Mouse (Mus musculus) thymus, postnatal 10 days (tissue): Measurements from ENCODE around the gene Chmp4b.

Source experiments
- DNase-seq, 2 experiments: peaks; one replicate each; pipeline ENCODE4 v3.0.0; 2021; ENCODE audit warnings: low spot score in 2 of 2

Gene Chmp4b

GRCm38 (mm10) chr2:154641176-154641575 is 10.3 kb upstream of the Chmp4b start:
- no peak for DNase-seq

DNA sequence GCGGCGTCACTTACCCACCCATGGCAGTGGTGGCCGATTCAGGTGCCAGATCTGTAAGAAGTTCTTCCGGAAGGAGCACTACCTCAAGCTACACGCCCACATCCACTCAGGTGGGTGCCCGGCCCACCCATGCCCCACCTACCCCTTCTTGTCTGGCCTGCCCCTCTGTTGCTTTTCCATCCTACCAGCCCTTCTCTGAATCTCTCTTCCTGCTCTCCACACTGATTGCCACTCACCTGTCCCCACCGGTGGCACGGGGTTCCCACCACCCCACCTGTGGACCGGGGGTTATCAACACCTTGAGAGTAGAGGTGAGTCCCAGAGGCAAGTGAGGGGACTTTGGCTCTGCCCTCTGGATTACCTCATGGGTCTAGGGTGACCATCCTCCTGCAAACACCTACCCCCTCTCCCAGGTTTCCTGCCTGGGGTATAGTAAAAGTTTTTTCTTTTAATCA is 9.5 kb upstream of the Chmp4b start:
- DNase-seq: no peak

- DNase-seq: no peak
Measured at GRCm38 (mm10) chr2:154642712-154643385, 8.7 kb upstream of the Chmp4b start.

DNA sequence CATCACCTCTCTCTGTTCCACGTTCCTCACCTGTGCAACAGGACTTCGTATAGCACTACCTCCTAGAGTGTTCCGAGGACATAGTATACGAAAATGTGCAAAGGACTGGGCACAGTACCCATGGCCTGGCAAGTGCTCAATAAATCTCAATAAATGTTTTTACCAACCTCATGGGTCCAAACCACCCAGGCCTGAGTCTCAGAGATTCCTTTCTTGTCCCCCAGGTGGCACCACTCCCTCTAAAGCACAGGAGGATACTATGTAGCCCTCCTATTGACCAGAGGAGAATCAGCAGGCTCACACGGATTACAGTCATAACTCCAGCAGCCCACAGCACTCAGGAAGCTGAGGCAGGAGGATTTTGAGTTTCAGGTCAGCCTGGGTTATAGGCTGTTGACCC is 4.9 kb upstream of the Chmp4b start:
- DNase-seq: no peak

DNA sequence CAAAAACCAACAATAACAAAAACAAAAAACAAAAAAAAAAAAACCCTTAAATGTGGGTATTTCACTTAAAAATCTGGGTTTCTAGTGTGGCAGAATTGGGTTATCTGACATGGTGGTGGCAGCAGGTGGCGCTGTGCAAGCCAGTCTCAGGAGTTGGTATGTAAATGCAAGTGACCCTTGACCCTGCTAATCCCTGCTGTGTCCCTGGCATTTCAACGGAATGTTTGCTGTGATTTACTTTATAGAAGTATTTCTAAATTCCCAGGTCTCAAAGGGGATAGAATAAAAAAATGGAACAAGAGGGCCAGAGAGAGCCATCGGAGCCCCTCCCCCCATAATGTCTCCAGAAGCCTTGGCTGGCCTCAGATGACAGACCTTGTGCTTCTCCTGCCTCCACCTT is 3.4 kb upstream of the Chmp4b start:
- DNase-seq: no peak

DNA sequence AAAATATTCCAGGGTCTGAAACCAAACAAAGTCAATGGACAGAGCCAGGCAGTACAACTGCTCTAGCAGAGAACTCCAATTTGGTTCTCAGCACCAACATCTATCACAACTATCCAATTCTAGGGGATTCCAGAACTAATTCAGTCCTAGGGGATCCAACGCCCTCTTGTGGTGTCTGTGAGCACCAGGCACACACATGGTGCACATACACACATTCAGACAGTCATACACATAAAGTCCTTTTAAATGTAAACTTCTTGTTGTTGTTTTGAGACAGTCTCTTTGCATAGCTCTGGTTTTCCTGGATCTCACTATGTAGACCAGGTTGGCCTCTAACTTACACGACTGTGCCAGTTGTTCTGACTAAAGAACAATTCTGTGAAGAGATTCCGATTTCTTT is 1.1 kb upstream of the Chmp4b start:
- DNase-seq: no peak

DNA sequence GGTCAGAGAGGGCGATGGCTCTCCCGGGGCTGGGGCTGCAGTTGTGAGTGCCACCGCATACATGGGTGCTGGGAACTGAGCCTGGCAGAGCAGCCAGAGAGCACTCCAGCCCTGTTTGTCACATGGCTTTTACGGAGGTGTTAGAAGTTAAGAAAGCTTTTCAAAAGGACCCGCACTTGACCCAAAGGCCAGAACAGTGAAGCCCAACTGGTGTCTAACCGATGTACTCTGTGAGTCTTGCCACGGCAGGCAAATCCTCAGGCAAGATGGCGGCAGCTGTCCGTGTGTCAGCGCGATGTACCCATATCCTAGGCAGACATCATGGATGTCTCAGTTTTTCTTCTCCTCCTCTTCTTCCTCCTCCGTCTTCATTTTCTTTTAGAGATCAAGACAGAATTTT is 3.5 kb downstream of the Chmp4b start:
- DNase-seq: no peak

- DNase-seq: no peak
Measured at GRCm38 (mm10) chr2:154655878-154656414, 4.4 kb downstream of the Chmp4b start.

- DNase-seq: peak; percentile 94 to 97
Measured at GRCm38 (mm10) chr2:154656710-154657485, 5.4 kb downstream of the Chmp4b start.

DNA sequence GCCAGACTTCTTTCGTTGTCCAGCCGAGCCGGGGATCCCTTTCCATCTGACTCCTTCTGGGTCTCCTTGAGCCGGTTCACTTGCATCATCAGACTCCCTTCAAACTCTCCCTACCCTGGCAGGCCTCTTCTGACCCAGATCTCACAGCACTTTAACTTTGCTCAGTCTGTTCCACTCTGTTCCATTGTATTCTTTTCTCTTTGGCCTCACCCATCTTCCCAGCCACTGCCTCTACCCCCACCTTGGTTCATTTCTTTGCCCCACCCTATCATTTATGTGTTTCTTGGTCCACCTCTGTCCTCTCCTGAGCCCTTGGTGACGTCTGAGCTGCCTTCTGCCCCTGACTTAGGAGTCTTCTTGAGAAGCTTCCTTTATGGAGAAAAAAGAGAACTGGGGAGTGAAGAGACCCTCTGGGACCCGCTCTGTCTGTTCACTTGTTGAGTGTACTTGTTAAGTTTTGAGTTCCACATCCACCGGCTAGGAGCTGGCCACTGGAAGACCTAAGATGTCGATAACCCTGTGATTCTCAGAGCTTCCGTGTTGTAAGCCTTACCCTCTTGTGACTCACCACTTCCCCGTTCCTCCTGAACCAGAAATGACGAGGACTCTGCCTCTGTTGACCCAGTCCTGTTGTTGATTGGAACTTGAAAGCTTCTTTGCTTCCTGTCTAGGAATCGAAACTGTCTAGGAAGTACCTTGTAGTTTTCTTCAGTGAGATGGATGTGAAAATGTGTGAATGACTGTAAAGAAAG is 6.2 kb downstream of the Chmp4b start:
- DNase-seq: peak; percentile 18 to 31

DNA sequence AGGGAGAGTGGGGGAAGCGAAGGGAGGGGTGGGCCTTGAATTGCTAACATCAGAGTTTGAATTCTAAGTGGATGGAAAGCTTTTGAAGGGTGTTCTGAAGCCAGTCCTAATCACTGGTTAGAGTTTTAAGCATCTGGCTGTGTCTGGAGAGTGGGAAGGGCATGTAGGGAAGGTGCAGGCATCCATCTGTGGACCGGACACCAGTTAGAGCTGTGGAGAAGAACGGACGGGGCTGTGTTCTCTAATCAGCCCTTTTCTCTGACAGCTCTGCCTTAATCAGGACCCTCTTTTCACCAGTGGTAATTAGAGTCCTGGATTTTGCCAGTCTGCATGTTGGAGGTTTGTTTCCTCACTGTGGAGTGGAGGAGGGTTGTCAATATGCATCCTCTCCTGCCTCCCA is 7.6 kb downstream of the Chmp4b start:
- DNase-seq: no peak

GRCm38 (mm10) chr2:154659531-154660074 is 8.1 kb downstream of the Chmp4b start:
- DNase-seq: no peak

DNA sequence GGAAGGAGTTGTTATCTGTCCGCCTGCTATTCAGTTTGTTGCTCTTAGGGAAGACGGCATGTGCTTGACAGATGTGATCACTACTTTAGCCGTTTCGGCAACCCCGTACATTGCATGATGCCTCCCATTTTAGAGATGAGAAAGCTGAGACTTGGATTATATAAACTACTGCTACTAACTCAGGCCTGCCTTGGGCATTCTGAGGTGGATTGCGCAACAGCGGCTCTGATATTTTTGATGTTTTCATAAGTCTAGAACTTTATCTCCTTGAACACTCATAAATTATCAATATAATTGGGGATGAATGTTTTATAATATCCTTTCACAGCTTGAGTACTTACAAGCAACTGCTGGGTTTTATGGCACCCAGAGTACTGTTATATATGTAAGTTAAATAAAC is 17.2 kb downstream of the Chmp4b start:
- DNase-seq: no peak

- DNase-seq: no peak
Measured at GRCm38 (mm10) chr2:154670106-154670505, 18.6 kb downstream of the Chmp4b start.

- DNase-seq: no peak
Measured at GRCm38 (mm10) chr2:154670741-154671140, 19.2 kb downstream of the Chmp4b start.

DNA sequence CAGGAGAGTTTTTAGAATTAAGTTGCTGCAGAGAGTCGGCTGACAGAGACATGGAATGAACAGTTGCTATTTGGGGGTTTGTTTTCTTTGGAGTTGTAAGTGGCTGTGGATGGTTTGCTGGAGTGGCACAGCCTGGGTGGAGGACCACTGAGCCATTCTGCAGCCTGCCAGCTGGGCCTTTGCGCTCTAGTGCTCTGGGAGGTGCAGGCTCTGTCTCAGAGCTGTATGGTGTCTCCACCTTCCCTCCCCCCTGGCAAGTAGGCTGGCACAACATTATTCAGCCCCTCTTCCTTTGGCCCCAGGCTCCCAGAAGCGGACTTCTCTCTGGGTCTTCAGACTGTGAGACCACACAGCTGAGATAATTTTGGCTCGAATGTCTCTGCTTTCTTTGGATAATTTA is 22.5 kb downstream of the Chmp4b start:
- DNase-seq: no peak

GRCm38 (mm10) chr2:154676653-154677609 is 25.4 kb downstream of the Chmp4b start:
- peak in 1 of 2 experiments; percentile 18 for DNase-seq

DNA sequence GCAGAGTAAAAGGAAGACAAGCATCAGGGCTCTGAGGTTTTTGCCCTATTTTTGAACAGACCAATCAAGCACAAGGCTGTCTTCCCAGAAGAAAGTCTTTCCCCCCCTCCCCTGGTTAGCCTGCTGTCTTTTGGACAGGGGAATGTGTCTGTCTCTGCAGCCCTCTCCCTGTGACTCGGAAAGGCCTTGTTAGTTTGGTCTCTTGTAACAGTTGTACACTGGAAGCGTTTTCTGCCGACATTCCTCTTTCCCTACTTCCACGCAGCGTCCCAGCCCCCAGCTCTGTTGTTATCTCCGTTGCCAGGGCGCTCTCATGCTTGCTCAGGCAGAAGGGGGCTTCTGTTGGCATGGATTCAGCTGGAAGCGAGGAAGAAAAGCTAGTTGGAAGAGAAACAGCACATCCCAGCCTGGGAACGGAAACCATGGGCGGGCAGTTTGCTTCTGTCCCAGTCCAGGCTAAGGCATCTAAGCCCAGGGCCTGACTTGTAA is 26.2 kb downstream of the Chmp4b start:
- no peak for DNase-seq

DNA sequence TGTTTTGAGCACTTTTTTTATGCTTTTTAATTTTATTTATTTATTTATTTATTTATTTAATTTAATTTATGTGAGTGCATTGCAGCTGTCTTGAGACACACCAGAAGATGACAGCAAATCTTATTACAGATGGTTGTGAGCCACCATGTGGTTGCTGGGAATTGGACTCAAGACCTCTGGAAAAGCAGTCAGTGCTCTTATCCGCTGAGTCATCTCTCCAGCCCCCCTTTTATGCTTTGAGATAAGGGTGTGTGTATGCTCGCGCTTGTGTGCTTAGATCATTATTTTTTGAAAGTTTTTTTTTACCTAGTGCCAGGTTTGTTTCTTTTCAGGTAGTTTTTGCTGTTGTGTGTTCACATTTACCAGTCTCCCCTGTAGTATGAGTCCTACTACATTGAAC is 27.5 kb downstream of the Chmp4b start:
- no peak for DNase-seq

- no peak for DNase-seq
Measured at GRCm38 (mm10) chr2:154680337-154680736, 28.8 kb downstream of the Chmp4b start.

DNA sequence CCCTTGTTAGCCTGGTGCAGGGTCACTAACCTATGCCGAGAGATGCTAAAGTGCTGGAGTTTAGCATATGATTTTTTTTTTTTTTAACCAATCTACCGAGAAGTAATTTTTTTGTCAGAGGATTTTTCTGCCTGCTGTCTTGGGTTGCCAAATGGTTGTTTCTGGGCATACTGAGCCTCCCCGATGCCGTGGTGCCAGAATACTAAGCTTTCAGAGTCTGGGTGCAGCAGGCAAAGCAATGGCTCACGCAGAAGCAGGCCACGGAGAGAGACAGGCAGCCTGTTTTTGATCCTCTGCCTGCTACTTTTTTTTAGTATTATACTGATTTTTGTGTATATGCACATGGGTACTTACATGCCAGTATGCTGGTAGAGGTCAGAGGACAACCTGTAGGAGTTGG is 29.4 kb downstream of the Chmp4b start:
- no peak for DNase-seq
